Mouse (Mus musculus): ENCODE data around the gene Pgrmc2. TPM values are rescaled to one million over a fixed set of nuclear protein-coding genes. Genes with fewer than 3 reads are reported as not detected.

Gene Pgrmc2
- total RNA-seq, 2 experiments from 2014 or later, result 59.3 to 59.9 TPM

- DNase-seq (ENCODE audit: low spot score in 2 of 2), result no peak
- intact Hi-C loops (cut with DNase I), result no loop called here
Measured at GRCm38 (mm10) chr3:41018022-41018608, 64.7 kb downstream of the Pgrmc2 start.

Other genes starting within 250 kb of the Pgrmc2 start
- gene Mfsd8, start 236.2 kb downstream of the Pgrmc2 start, total RNA-seq (2021), result 10 to 100 TPM; 16.7 to 22.1 TPM
- 10 to 100 TPM; 10.2 to 13.7 TPM for gene Abhd18, start 236.1 kb downstream of the Pgrmc2 start, total RNA-seq (2021)
- under 1 TPM in 1 of 2 experiments, not detected in 1; 0.32 TPM for gene 1700034I23Rik, start 180.5 kb downstream of the Pgrmc2 start, total RNA-seq (2021)
- gene Larp1b, start 133.2 kb downstream of the Pgrmc2 start, total RNA-seq (2021), result 10 to 100 TPM; 20.5 to 26.5 TPM

Measured in left cerebral cortex, postnatal 36 days (tissue).